Mouse (Mus musculus) stomach, postnatal 0 days (tissue): ENCODE results near the gene Txnrd1.

Experiments used
- CTCF ChIP-seq: IDR thresholded peaks from 2 replicates; pipeline ENCODE4 v1.5.1; 2016; ENCODE audit warnings: antibody characterized with exemption, low read depth, mild to moderate bottlenecking, moderate library complexity
- EP300 ChIP-seq: optimal IDR thresholded peaks from 2 replicates; pipeline ENCODE3; 2016; ENCODE audit warnings: antibody characterized with exemption

GRCm38 (mm10) chr10:82818661-82819060, 15.1 kb upstream of the Txnrd1 start:
- no peak for TF ChIP-seq CTCF
- no peak for TF ChIP-seq EP300
